Mouse (Mus musculus) lung, postnatal 36 days (tissue): ENCODE measurements around the gene Kcnj15.

ENCODE experiments used
- DNase-seq: peaks from one replicate; pipeline ENCODE4 v3.0.0; 2022; ENCODE audit warnings: mixed read lengths

The Kcnj15 gene

GRCm38 (mm10) chr16:95297651-95298050, 40.3 kb downstream of the Kcnj15 start:
- peak; percentile 23 for DNase-seq

- DNase-seq = no peak
Observed at GRCm38 (mm10) chr16:95301667-95302066, 44.3 kb downstream of the Kcnj15 start.

GRCm38 (mm10) chr16:95303676-95304075, 46.3 kb downstream of the Kcnj15 start:
- DNase-seq = no peak

GRCm38 (mm10) chr16:95307823-95308360, 50.5 kb downstream of the Kcnj15 start:
- peak; percentile 33 for DNase-seq

GRCm38 (mm10) chr16:95321945-95322625, 64.7 kb downstream of the Kcnj15 start:
- DNase-seq = peak; percentile 41

GRCm38 (mm10) chr16:95332159-95332558, 74.8 kb downstream of the Kcnj15 start:
- DNase-seq = peak; percentile 77

GRCm38 (mm10) chr16:95340885-95341791, 83.8 kb downstream of the Kcnj15 start:
- DNase-seq = peak; percentile 93

- DNase-seq = peak; percentile 35
Observed at GRCm38 (mm10) chr16:95342030-95342429, 84.7 kb downstream of the Kcnj15 start.

GRCm38 (mm10) chr16:95344961-95345360, 87.6 kb downstream of the Kcnj15 start:
- peak; percentile 25 for DNase-seq

GRCm38 (mm10) chr16:95345882-95346281, 88.5 kb downstream of the Kcnj15 start:
- peak; percentile 89 for DNase-seq

- peak; percentile 89 for DNase-seq
Observed at GRCm38 (mm10) chr16:95347202-95347601, 89.8 kb downstream of the Kcnj15 start.

GRCm38 (mm10) chr16:95348555-95348954, 91.2 kb downstream of the Kcnj15 start:
- peak; percentile 39 for DNase-seq

GRCm38 (mm10) chr16:95349344-95349743, 92.0 kb downstream of the Kcnj15 start:
- peak; percentile 25 for DNase-seq

GRCm38 (mm10) chr16:95349745-95350144, 92.4 kb downstream of the Kcnj15 start:
- no peak for DNase-seq
